Mouse (Mus musculus): ENCODE measurements around the gene Gm43064. TPM values are rescaled to one million over a fixed set of nuclear protein-coding genes. Genes with fewer than 3 reads are reported as not detected.

Gm43064 gene
- total RNA-seq, 1 experiment from 2014 or later, result not detected

DNA sequence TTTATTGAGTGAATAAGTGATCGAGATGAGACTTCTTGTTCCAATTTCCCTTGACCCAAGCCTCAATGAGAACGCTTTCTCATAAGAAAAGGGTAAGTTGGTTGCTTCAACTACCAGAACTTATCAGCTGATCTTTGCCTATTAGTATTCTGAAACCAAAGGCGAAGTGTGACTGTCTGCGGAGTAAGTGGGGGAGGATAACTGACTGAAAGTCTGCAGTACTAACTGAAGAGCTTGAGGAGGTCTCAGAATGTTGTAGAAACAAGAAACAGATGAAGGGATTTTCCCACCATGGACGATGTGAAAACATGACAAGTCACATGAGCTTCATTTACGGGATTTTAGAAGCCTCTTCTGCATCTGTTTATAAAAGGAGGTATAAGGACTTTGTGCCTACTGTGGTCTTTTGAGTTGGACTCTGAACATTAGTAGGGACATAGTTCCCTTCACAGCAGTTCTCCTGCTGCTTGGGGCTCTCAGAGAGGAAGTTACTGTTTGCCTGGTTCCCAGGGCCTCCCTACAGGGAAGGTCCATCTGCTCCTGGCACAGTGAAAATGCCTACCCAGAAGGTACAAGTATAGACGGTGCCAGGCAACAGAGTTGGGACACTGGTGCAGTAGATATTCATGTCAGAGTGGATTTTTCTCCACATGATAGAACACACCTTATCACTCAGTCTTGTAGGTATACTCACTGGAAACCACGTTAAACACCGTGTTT lies 41.4 kb downstream of the Gm43064 start:
- no peak for ATAC-seq (ENCODE audit: extremely low read depth, insufficient number of reproducible peaks, low FRiP score, poor library complexity, severe bottlenecking)

DNA sequence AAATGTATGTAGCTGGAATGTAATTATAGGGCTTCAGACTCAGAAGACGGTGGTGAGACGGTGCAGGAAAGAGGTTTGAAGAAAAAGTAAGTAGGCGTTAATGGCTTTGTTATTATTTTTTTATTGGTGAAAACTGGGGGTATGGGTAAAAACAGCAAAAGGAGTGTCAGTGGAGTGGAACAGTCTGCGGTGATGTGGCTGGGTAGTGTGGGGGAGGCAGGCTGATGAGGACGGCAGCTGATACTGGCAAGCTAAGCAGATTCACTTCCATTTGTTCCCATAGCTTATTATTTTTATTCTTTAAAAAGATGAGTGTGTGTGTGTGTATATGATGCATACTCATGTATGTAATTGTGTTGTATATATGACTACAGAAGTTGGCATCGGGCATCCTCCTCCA lies 42.1 kb downstream of the Gm43064 start:
- ATAC-seq (ENCODE audit: extremely low read depth, insufficient number of reproducible peaks, low FRiP score, poor library complexity, severe bottlenecking), result no peak

DNA sequence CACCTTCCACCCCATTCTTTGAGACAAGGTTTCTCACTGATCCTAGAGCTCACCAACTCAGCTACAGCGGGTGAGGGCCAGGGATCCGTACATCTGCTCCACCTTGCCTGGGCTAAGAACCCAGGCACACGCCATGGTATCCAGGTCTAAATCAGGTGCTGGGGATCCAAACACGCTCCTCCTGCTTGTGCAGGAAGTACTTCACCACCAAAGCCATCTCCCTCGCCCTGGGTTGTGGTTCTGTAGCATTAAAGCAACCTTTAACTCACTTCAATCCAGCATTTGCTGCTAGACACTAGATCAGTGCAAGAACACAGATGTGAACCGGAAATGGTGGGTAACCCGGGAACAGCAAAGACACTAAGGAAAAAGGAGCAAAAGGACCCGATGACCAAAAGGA lies 42.5 kb downstream of the Gm43064 start:
- no peak for ATAC-seq (ENCODE audit: extremely low read depth, insufficient number of reproducible peaks, low FRiP score, poor library complexity, severe bottlenecking)

DNA sequence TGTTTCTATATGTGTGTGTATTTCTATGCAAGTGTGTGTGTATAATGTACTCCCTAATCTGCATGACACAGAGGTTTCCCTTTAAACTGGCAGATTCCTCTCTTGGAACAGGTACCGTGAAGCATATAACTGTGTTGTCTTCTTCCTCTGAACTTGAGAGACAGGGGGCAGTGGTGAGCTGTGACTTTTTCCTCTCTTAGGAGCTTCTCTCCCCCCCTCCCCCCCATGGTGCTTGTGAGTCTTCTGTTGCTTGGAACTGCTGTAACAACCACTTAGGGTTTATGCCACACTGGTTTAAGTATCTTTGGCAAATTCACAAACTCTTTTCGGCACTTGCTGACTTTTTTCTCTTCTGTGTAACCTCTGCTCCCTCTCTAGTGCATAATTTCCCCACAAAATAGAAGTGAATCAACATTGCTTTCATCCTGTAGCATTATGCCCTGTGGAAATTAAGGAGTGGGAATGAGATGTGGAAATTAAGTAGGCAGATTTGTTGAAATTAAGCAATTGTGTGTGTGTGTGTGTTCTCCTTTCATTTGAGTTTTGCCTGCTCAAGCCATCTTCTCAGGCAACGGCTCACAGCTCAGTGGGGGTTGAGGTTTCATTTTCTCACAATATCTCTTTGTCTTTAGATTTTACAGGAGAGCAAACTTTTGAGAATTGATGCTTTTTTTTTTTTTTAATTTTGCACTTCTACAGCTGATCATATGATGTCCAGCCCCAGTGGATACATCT lies 43.4 kb downstream of the Gm43064 start:
- ATAC-seq (ENCODE audit: extremely low read depth, insufficient number of reproducible peaks, low FRiP score, poor library complexity, severe bottlenecking), result peak; percentile 87

DNA sequence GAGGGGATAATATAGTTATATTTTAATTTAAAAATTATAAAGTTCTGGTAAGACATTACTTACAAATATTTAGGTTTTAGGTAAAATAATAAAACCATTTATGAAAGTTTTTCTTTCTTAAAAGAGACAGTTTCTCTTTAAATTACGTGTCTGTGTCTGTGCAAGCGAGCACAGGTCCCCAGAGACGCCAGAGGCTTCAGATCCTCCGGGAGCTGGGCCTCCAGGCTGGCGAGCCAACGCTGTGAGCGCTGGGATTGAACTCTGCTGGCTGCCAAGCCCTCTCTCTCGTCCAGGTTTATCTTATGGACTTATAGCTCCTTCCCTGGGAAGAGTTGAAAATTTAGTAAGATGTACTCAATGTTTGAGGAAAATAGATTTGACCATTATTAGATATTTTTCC lies 44.4 kb downstream of the Gm43064 start:
- ATAC-seq (ENCODE audit: extremely low read depth, insufficient number of reproducible peaks, low FRiP score, poor library complexity, severe bottlenecking), result no peak

DNA sequence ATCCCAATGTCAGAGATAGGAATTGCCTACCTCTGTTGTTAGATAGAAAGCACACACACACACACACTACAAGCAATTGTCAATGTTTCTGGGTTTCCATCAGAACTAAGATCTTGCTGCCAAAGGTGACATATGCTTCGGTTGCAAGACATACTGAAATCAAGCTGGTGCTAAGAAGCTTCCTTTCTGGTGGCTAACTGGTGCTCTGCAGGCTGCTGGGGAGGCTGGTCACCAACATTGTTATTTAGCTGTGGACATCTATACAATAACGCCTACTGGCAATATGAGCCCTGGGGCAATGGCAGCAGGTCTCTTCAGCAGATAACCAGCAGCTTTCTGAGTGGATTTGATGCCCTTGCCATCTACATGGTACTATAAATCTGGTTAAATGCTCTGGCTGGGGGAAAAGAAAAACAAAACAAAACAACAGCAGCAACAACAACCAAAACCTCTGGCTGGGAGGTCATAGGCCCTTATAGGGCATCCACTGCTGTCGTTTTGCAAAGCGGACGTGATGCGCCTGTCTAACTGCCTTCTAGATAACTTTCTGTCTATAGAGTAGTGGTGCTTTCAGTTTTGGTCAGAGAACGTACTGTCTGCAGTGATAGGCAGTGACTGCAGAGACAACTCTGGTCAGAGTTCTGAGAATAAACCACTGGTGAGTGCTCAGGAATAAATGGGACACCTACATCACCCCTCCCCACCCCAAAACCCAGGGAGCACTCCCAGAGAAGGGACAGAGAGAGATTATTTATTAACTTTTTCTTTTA lies 47.8 kb downstream of the Gm43064 start:
- no peak for ATAC-seq (ENCODE audit: extremely low read depth, insufficient number of reproducible peaks, low FRiP score, poor library complexity, severe bottlenecking)

DNA sequence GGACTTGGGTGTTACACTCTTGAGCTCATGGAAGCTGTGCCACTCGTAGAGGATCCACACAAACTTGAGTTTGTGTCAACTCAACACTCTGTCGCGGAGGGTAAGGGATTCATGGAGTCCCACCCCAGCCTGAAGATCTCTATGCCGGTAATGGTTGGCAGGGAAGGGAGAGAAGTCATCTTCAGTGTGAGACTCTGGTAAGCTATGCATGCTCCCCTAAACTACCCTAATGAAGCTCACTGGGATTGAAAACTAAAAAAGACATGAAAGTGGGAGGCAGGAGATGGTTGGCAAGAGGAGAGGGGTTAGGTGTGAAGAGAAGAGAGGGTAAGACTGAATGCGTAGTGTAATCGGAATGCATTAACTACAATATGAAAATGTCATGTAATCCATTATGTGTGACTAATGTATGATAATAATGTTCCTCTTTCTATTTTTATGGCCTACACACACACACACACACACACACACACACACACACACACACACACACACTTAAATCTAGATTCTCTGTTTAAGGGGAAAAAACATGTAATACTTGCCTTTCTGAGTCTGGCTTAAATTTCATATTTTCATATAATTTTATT lies 48.7 kb downstream of the Gm43064 start:
- no peak for ATAC-seq (ENCODE audit: extremely low read depth, insufficient number of reproducible peaks, low FRiP score, poor library complexity, severe bottlenecking)

DNA sequence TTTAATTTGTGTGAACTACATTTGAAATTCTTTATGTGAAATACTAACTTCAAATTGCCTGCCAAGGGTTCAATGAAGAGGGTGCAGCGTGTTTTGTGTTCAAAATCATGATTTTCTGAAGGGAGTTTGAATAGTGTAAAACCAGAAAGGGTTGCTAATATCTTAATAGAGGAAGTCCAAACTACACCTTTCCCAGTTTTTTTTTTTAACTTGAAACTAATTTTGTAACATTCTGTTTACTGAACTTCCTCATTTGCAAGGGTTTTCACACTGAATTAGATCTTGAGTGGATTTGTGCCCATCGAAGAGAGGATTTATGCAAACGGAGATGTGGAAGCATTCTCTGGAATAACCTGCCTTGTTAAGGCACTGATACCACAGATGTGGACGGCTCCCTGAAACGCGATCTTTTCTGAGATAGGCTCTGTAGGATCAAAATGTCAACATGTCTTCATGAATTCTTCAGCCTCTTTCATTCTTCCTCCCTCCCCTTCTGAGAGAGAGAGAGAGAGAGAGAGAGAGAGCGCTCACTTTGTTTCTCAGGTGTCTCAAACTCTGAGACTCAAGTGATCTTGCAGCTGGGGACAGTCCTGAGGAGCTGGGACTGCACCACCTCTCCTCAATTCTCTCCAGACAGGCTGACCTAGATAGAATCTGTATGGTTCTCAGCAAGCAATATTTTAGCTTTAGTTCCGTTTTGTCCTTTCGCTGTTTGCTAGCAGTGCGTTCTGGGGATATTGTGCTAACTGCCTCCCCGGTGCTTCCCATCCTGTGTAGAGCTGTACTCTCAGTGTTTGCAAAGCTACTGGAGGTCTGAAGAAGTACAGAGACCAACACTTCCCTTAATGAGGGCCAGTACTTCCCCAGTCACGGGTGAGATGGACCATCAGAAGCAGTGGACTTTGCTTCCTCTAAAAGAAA lies 49.8 kb downstream of the Gm43064 start, which contains the start of gene Ptpn22:
TSS of gene Ptpn22 (plus strand) at position 915 of the 921 bp plus-strand sequence.
- peak; percentile 71 for ATAC-seq (ENCODE audit: extremely low read depth, insufficient number of reproducible peaks, low FRiP score, poor library complexity, severe bottlenecking)

DNA sequence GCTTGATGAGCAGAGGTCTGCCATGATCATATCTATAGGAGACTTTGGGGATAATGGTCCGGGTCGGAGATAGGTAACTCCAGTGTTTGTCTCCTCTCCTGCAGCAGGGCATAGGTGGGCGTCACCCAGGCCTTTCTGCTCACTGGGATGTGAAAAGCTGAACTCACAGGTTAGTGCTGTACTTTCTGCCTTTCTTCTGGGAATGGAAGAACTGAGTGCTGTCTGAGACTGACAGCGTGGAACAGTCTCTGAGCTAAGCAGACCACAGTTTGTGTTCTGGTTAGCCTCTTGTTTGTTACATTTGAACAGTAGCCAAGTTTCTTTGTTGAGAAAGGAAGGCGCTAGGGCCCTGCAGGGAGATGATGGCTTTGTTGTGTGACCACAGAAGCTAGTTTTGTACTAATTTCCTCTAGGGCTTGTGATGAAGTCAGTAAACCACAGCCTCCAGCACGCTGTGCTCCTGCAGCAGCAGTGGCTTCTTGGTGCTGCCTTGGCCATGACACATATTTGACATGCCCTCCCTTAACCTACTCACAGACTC lies 50.5 kb downstream of the Gm43064 start:
- ATAC-seq (ENCODE audit: extremely low read depth, insufficient number of reproducible peaks, low FRiP score, poor library complexity, severe bottlenecking), result peak; percentile 64

DNA sequence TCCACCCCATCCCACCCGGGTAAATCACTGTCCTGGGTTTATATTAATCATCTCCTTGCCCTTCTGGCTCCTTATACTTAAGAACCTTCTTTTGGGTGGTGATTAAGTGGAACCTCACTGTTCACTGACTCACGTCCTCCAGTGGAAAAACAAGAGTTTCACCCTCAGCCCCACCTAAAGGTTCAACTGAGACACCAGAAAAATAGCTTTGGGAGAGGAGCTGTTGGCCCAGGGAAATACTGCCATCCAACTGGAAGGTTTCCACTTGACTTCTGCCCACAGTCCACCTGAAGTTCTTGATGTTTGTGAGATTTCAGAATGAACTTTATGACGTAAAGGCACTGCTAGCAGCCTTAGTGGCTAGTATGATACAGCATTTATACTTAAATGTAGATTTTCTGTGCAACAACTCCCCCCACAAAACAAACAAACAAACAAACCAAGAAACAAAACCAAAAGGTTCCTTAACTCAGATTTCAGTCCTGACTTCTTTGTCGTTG lies 53.4 kb downstream of the Gm43064 start:
- no peak for ATAC-seq (ENCODE audit: extremely low read depth, insufficient number of reproducible peaks, low FRiP score, poor library complexity, severe bottlenecking)

DNA sequence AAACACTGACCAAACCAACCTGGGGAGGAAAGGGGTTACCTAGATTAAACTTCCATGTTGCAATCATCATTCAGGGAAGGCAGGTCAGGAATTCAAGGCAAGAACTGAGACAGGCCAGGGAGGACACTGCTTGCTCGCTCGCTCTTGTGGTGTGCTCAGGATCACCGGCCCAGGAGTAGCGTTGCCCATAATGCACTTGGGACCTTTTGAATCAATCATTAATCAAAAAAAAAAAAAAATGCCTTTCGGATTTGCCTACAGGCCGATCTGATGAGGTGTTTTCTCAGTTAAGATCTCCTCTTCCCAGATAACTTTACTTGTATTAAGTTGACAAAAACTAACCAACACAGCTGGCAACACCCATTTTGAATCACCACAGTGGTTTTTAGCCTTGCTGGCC lies 54.8 kb downstream of the Gm43064 start:
- no peak for ATAC-seq (ENCODE audit: extremely low read depth, insufficient number of reproducible peaks, low FRiP score, poor library complexity, severe bottlenecking)

DNA sequence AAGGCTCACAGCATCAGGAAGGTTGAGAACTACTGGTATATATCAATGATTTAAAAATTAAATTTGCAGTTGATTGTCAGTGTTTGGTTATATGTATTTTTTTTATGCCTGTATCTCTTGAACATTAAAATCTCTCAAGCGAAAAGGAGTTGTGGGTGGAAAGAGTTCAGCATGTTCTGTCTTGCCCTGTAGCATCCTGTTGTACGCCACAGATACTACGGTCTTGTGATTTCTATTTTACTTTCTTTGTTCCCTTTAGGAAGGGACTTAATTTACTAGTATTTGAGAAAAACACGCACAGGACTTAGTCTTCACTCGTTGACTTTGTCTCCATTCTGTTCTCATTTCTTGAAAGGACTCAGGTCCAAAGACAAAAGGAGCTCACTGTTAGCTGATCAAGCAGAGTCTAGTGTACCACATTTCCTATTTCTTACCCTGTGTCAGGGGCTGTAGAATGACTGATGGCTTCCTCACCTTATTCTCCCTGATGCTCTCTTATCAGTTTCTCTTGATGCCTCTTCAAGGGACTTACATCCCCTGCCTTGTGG lies 58.1 kb downstream of the Gm43064 start:
- peak; percentile 37; the same call in 1 of the 2 replicates for ATAC-seq (ENCODE audit: extremely low read depth, insufficient number of reproducible peaks, low FRiP score, poor library complexity, severe bottlenecking)

DNA sequence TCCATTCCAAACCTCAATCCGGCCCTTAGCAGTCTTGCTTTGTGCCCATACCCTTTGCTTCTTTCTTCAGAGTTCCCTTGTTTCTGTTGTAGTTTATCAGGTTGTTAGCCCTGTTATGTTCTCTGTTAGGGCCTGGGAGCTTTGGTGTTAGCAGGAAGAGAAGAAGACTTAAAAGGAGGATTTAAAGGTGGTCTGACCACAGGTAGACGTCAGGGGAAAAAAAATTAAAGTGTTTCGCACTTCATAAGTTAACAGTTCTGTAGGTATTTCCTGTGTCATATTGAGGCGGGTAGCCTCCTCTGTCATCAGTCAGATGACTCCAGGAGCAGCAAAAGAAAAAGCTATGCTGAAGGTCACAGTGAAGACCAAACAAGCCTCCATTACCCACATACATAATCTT lies 58.6 kb downstream of the Gm43064 start:
- ATAC-seq (ENCODE audit: extremely low read depth, insufficient number of reproducible peaks, low FRiP score, poor library complexity, severe bottlenecking), result peak; percentile 30; the same call in 1 of the 2 replicates

DNA sequence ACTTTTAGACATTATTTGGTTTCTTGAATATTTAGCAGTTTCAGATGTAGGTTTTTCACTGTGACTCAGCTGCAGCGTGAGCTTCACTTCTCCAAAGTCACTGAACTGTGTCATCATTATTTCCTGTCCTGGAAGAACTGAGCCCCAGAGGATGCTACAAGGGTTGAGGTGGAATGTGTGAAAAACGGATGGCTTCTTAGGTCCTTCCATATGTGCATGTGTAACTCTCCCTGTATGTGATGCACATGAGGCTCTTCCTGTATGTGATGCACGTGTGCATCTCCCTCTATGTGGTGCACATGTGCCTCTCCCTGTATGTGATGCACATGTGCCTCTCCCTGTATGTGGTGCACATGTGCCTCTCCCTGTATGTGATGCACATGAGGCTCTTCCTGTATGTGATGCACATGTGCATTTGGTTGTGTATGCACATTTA lies 63.3 kb downstream of the Gm43064 start:
- ATAC-seq (ENCODE audit: extremely low read depth, insufficient number of reproducible peaks, low FRiP score, poor library complexity, severe bottlenecking), result peak; percentile 75

DNA sequence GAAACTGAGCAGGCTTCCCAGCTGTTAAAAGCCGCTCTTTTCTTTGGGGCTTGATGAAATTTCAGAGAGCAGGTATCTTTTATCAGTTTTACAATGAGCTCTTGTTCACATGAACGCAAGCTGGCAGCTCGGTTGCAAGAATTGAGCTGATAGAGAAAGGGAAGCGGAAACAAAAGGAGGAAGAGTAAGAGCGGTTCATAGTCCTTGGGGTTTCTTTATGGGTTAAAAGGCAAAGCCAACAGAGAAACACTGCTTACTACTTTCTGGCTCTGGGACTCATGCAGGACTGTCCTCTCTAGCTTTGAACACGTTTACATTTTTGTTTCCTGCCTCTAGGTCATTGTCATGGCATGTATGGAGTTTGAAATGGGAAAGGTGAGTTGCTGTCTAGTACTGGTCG lies 65.0 kb downstream of the Gm43064 start:
- ATAC-seq (ENCODE audit: extremely low read depth, insufficient number of reproducible peaks, low FRiP score, poor library complexity, severe bottlenecking), result no peak

DNA sequence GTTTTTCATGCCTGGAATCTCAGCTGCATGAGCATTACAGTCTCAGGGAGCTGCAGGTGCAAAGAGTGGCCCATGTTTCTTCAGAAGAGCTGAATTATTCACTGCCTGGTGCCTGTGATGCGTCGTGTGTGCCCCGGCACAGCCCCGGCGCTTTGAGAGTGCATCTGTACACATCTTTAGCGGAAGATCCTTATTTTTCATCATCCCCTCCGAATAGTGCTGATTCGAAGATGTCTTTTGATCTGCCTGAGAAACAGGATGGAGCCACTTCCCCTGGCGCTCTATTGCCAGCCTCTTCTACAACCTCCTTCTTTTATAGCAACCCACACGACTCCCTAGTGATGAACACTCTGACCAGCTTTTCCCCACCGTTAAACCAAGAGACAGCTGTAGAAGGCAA lies 76.6 kb downstream of the Gm43064 start:
- ATAC-seq (ENCODE audit: extremely low read depth, insufficient number of reproducible peaks, low FRiP score, poor library complexity, severe bottlenecking), result no peak

DNA sequence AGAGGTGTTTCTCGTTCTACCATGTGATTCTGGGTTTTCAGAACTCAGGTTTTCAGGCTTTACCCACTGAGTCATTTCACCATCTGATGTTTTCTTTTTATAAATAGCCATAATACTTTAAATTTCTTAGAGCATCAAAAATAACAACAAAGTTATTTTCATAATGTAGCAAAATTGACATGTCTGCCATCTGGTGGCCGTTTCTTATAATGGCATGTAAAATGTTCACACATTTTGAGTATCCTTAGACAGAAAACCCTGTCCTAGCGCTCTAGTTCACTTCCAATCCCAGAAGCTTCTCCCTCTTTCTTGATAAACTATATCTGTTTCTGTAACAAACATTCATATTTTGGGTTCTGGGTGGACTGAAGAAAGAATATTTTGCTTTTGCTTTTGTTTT lies 78.2 kb downstream of the Gm43064 start:
- peak; percentile 60; the same call in 1 of the 2 replicates for ATAC-seq (ENCODE audit: extremely low read depth, insufficient number of reproducible peaks, low FRiP score, poor library complexity, severe bottlenecking)

Measured in neutrophil, adult 5-6 weeks (primary cell).